Mouse (Mus musculus): Measurements from ENCODE around the gene Zbed4. TPM values are rescaled to one million over a fixed set of nuclear protein-coding genes. Genes with fewer than 3 reads are reported as not detected.

The Zbed4 gene
- total RNA-seq, 2 experiments from 2014 or later = 5.8 to 8.1 TPM

DNA sequence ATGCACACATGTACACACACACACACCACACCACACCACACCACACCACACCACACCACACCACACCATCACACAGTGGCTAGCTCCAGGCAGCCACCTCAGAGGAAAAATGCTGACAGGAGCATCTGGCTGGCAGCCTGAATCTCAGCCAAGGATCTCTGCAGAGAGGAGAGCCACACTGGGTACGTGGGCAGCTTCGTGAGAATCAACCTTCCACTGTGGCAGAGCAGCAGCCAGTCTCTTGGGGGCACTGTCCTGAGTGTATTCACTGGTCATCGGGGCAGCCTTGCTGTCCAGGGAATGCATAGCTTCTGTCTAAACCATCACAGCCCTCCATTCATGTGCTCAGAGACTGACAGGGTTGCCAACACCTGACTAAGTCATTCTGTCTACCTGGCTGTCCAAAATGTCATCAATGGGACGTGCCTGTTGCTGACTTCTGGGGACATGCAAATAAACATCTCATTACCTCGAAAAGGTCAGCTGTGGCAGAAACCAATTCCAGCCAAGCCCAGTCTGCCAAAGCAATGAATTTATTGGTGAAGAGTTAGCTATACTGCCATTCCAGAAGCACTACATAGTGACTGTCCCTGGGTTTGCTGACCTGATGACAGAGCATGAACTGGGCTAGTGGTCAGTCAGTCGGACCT, 78.5 kb downstream of the Zbed4 start:
- DNase-seq = no peak
- intact Hi-C loops (cut with DNase I; ENCODE audit: low total_unique reads) = loop anchor here (2.0 kb wide), 2 partner anchors 45 to 91 kb away; no protein-coding TSS in a partner anchor

DNA sequence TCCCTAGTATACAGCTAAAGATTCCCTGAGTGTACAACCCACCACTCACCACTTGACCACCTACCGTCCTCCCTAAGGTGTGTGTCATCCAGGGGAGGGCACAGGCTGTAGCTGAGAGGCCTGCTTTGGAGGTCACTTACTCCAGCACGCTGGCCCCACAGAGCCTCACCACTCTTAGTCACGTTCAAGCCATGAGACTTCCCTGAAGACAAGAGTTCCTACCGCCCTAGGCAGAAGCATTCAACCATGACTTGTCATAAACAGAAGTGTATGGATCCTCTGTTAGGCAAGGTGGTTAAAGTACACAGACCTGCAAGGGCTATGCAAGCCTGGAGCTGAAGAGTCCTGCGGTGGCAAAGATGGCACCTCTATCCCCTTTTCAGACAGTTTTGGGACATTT, 79.2 kb downstream of the Zbed4 start:
- intact Hi-C loops (cut with DNase I; ENCODE audit: low total_unique reads) = no loop called here
- no peak for DNase-seq

GRCm38 (mm10) chr15:88831482-88831881, 80.0 kb downstream of the Zbed4 start:
- DNase-seq = no peak

GRCm38 (mm10) chr15:88832536-88832935, 81.1 kb downstream of the Zbed4 start:
- no peak for DNase-seq
- intact Hi-C loops (cut with DNase I; ENCODE audit: low total_unique reads) = no loop called here

More at GRCm38 (mm10) chr15:88831482-88831881, 80.0 kb downstream of the Zbed4 start:
- intact Hi-C loops (cut with DNase I; ENCODE audit: low total_unique reads) = no loop called here

Other genes starting within 250 kb of the Zbed4 start
- not detected for gene Zdhhc25, start 151.4 kb upstream of the Zbed4 start, total RNA-seq (2021)
- 10 to 100 TPM; 21.3 to 22.6 TPM for gene Brd1, start 17.4 kb upstream of the Zbed4 start, total RNA-seq (2021)
- 1 to 10 TPM; 4.9 to 5.4 TPM for gene Alg12, start 67.7 kb downstream of the Zbed4 start, total RNA-seq (2021)
- gene Creld2, start 68.0 kb downstream of the Zbed4 start, total RNA-seq (2021) = 10 to 100 TPM in 1 of 2 experiments, 1 to 10 TPM in 1; 8.9 to 11.4 TPM
- 10 to 100 TPM; 13.4 to 26.0 TPM for gene Pim3, start 110.5 kb downstream of the Zbed4 start, total RNA-seq (2021)
- gene Ttll8, start 202.8 kb downstream of the Zbed4 start, total RNA-seq (2021) = not detected
- gene Mlc1, start 227.3 kb downstream of the Zbed4 start, total RNA-seq (2021) = under 1 TPM; 0.10 to 0.11 TPM
- not detected for gene Mov10l1, start 231.2 kb downstream of the Zbed4 start, total RNA-seq (2021)

Data from gastrocnemius, postnatal 14 days (tissue).